14 mouse cellular contexts compared by ENCODE assay signal in genomic region chr12:17658521-17658920, GRCm38 (mm10).
"Had no signal": no experiment of that assay in that cellular context is flagged by ENCODE, and none has a peak within 500 bp of the region (broad histone marks: within the 10 kb centered on the region; RNA-seq: fewer than 3 reads in every experiment).

No protein-coding gene starts in this region.

- H3K4me3 ChIP-seq: kidney, embryonic 15.5 days; left cerebral cortex, adult 2 months; limb, embryonic 10.5 days; liver, embryonic 15.5 days; megakaryocyte, embryonic 14.5 days; midbrain, embryonic 15.5 days; neural tube, embryonic 13.5 days had no signal

- H3K36me3 ChIP-seq: kidney, embryonic 15.5 days; limb, embryonic 10.5 days; liver, embryonic 15.5 days; midbrain, embryonic 15.5 days; neural tube, embryonic 13.5 days had no signal

- DNase-seq: lung, adult 2 months; lung, postnatal 36 days; right cerebral cortex, postnatal 14 days; thymus, postnatal 36 days had no signal

- H3K9me3 ChIP-seq: limb, embryonic 10.5 days; liver, embryonic 15.5 days; midbrain, embryonic 15.5 days; neural tube, embryonic 13.5 days had no signal

- H3K4me1 ChIP-seq: liver, embryonic 15.5 days; midbrain, embryonic 15.5 days had no signal

- ATAC-seq: lung, postnatal 0 days; midbrain, embryonic 15.5 days had no signal

- H3K9ac ChIP-seq: kidney, embryonic 15.5 days; liver, embryonic 15.5 days; midbrain, embryonic 15.5 days; neural tube, embryonic 13.5 days had no signal

- H3K4me2 ChIP-seq: kidney, embryonic 15.5 days; liver, embryonic 11.5 days; liver, embryonic 15.5 days; midbrain, embryonic 11.5 days; midbrain, embryonic 15.5 days; neural tube, embryonic 13.5 days had no signal

- H3K27ac ChIP-seq: kidney, embryonic 15.5 days; left cerebral cortex, adult 2 months; limb, embryonic 10.5 days; liver, embryonic 15.5 days; midbrain, embryonic 15.5 days; neural tube, embryonic 13.5 days had no signal

- H3K27me3 ChIP-seq: kidney, embryonic 15.5 days; liver, embryonic 15.5 days; midbrain, embryonic 15.5 days; neural tube, embryonic 13.5 days had no signal
